In genomic region chr6:100810117-100810516, GRCm38 (mm10) we compare ENCODE assay signal across 14 mouse cellular contexts.
"Had no signal": no experiment of that assay in that cellular context is flagged by ENCODE, and none has a peak within 500 bp of the region (broad histone marks: within the 10 kb centered on the region; RNA-seq: fewer than 3 reads in every experiment).

No protein-coding gene starts in this region.

- H3K4me1 ChIP-seq: midbrain, embryonic 10.5 days; midbrain, embryonic 13.5 days; midbrain, embryonic 15.5 days; neural tube, embryonic 12.5 days; stomach, embryonic 15.5 days had no signal

- H3K36me3 ChIP-seq: midbrain, embryonic 10.5 days; midbrain, embryonic 13.5 days; midbrain, embryonic 15.5 days; neural tube, embryonic 12.5 days; stomach, embryonic 15.5 days had no signal

- H3K27ac ChIP-seq: midbrain, embryonic 10.5 days; midbrain, embryonic 13.5 days; midbrain, embryonic 15.5 days; neural tube, embryonic 12.5 days; stomach, embryonic 15.5 days; stomach, postnatal 0 days had no signal

- H3K9ac ChIP-seq: lung, embryonic 14.5 days; midbrain, embryonic 13.5 days; midbrain, embryonic 15.5 days; neural tube, embryonic 12.5 days; stomach, embryonic 15.5 days had no signal

- H3K4me3 ChIP-seq: midbrain, embryonic 10.5 days; midbrain, embryonic 13.5 days; midbrain, embryonic 15.5 days; neural tube, embryonic 12.5 days; stomach, embryonic 15.5 days had no signal

- ATAC-seq: midbrain, embryonic 13.5 days; midbrain, embryonic 15.5 days had no signal

- H3K27me3 ChIP-seq: midbrain, embryonic 13.5 days; midbrain, embryonic 15.5 days; neural tube, embryonic 12.5 days; stomach, embryonic 15.5 days had no signal

- DNase-seq: lung, adult 18-20 months; lung, embryonic 14.5 days; lung, postnatal 10 days; lung, postnatal 4 days; right cerebral cortex, postnatal 14 days; thymus, adult 2 months; thymus, postnatal 25 days; thymus, postnatal 4 days had no signal

- H3K9me3 ChIP-seq: midbrain, embryonic 10.5 days; midbrain, embryonic 13.5 days; midbrain, embryonic 15.5 days; neural tube, embryonic 12.5 days; stomach, embryonic 15.5 days had no signal

- H3K4me2 ChIP-seq: lung, embryonic 14.5 days; midbrain, embryonic 13.5 days; midbrain, embryonic 15.5 days; neural tube, embryonic 12.5 days; stomach, embryonic 15.5 days had no signal
